Mouse (Mus musculus) liver, postnatal 0 days (tissue): Measurements from ENCODE around the gene Rnft2.

Source experiments
- CTCF ChIP-seq: sonication (generic); IDR thresholded peaks from 2 replicates; pipeline ENCODE4 v1.5.1; 2016; ENCODE audit warnings: antibody characterized with exemption, low read depth
- EP300 ChIP-seq: IDR thresholded peaks from 2 replicates; pipeline ENCODE4 v1.6.1; 2016; ENCODE audit warnings: antibody characterized with exemption, low read depth, mild to moderate bottlenecking

DNA sequence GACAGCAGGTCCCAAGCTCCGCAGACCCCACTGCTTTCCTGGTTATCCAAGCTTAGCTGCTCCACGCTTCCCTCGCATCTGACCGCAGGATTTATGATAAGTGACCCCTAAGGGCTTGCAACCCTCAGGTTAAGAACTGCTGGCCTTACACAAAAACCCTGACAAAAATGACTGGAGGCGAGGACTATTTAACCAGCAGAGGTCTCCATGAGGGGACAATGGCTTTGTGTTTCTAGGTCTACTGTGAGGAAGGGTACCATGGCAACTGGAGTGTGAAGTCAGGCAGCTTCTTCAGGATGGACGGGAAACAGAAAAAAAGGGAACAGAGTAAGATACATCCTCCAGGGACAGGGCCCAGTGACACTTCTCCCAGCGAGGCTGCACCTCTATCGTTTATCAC, 39.1 kb downstream of the Rnft2 start:
- TF ChIP-seq CTCF (no peak), EP300 (no peak)
